Mouse (Mus musculus) brain, embryonic 14.5 days (tissue): ENCODE data around the gene Prss58.

ENCODE experiments used
- CTCF ChIP-seq: fragments of 200-500 bp; IDR thresholded peaks from 2 replicates; pipeline ENCODE4 v1.5.1; 2012; ENCODE audit warnings: inconsistent platforms, mild to moderate bottlenecking, moderate library complexity, borderline replicate concordance; ENCODE audit not compliant: insufficient read depth, insufficient read length; ENCODE audit errors: extremely low read depth
- POLR2A ChIP-seq: fragments of 200-500 bp; IDR thresholded peaks from 2 replicates; pipeline ENCODE4 v1.6.1; 2012; ENCODE audit warnings: mild to moderate bottlenecking, inconsistent platforms, borderline replicate concordance; ENCODE audit not compliant: poor library complexity, insufficient read depth, insufficient read length, severe bottlenecking; ENCODE audit errors: extremely low read depth

GRCm38 (mm10) chr6:40940457-40940856 lies 40.3 kb upstream of the Prss58 start, which contains the start of gene 1700074P13Rik:
- TF ChIP-seq CTCF, result no peak
- no peak for TF ChIP-seq POLR2A
